Mouse (Mus musculus) embryo, embryonic 11.5 days (tissue): ENCODE measurements around the gene Gabra4.

ENCODE experiments used
- DNase-seq: peaks from one replicate; pipeline ENCODE4 v3.0.0-alpha.2; 2012; ENCODE audit warnings: low read depth, low spot score

Gabra4 gene

DNA sequence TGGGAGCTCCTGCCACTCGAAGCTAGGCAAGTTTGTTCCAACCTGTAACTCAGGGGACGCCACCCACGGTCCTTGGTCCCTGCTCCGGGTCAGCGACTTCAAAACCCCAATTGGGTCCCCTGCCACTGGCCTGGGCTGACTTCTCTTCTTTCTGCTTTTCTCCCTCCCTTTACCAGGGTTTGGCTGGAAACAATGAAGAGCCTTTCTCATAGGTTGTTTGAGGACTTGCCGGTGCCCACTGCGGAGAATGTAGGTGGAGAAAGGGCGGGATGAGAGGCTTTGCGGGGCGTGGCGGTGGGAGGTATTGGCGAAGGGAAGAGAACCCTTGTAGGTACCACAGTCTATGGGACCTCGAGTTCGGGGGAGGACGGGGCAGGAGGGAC, at the start of gene Gabra4:
Gene Gabra4 (minus strand): TSS at position 194 of the 383 bp plus-strand sequence.
- DNase-seq, result no peak

- DNase-seq, result no peak
These were observed 43.1 kb upstream of the Gabra4 start for GRCm38 (mm10) chr5:71701273-71701614.

DNA sequence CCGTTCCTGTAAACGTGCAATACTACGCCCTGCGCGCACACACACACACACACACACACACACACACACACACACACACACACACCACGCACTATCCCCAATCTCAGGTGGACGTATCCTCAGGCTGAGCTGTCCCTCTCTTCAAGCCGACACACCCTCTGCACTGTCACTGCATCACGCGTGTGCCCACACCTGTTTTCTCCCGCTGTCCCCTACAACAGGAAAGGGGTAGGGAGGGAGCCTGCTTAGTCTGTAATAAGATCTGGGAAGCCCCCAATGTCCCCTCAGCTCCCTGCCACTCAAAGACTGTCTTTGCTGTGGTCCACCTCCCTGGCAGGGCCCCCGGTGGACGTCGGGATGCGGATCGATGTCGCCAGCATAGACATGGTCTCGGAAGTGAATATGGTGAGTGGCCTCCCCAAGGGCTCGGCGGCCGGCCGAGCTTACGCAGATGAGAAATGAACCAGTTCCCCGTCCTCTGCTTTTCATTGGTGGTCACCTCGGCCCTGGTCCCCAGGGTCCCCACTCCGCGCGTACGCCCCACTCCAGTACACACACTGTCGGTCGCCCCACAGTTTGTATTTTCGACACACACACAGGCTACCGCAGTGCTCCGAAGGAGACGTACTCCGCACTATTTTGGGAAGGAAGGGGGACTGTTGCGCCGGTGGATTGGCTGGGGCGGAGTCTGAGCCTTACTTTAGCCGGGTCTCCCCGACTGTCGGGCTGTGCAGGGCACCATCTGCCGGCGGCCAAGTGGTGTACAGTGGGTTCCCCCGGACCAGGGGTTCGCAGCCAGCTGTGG, 42.6 kb upstream of the Gabra4 start:
- DNase-seq, result peak; percentile 34

- DNase-seq, result peak; percentile 37
These were observed 41.8 kb upstream of the Gabra4 start for GRCm38 (mm10) chr5:71699696-71700467.

DNA sequence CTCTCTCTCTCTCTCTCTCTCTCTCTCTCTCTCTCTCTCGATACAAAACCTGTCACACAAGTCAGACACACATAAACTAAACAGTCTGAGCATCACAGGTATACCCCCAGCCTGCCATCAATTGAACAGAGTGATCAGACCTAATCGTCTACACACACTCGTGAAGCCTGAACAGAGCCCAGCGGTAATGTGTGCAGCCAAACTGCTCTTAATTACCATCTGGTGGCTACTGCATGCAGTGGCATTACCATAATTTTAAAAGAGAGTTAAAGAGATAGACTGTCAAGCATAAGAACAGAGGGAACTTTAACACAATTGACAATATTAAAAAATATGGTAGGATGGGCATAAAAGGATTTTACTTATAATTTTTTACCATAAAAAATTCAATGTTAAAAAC, 7.5 kb upstream of the Gabra4 start:
- no peak for DNase-seq

- peak; percentile 17 for DNase-seq
These were observed 510 bp downstream of the Gabra4 start, which contains the start of gene Gabrb1 for GRCm38 (mm10) chr5:71657482-71658114. Gene Gabrb1 (plus strand): TSS chr5:71658113.

DNA sequence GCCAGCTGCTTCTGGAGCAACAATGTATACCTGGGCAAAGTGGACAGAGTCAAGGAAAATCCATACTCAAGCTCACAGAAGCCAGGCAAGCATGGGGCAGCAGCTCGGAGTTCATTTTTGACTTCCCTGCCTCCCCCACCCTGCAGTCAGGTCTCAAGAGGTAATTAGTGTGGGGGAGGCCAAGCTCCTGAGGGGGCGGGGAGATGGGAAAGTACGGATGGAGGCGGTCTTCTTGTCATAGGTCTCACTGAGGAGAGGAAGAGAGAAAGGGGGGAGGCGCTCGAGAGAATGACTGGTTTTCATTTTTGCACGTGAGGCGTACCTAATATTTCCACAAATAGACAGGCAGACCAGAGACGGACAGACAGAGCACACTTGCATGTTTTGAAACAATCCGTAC, 1.3 kb downstream of the Gabra4 start:
- no peak for DNase-seq

DNA sequence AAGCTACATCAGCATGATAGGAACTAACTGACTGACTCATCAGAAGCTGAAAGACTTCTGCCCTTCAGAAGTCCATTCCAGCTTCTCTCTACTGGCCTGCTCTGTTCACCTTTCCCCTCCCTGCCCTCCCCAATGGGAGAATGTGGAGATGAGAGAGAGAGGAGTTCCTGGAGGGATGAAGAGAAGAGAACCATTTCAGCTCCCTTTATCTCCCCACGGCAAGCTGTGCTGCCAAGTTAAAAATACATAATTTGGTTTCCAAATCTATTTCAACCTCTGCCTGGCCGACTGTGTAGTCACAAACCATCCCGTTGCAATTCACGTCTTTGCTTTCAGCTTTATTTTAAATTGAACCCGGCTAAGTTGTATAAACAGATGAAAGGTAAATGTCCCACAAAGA, 4.1 kb downstream of the Gabra4 start:
- no peak for DNase-seq

GRCm38 (mm10) chr5:71648108-71648507, 10.0 kb downstream of the Gabra4 start:
- DNase-seq, result no peak

DNA sequence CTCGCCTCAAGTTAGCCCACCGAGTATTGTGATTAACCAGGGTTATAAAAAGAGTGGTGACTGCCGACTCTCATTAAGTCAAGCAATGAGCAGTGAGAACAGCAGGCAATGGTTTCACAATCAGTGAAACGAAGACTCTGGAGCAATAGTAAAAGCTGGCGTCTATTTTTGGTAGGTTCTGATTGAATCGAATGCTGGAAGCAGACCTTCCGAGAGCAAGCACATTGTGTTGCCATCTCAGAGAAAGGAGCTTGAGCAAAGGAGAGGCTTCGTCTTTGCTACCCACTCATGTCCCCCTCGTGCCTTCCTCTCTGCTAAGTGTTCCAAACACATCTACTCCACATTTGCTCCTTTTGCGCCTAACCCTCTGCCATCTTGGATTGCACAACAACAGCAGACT, 18.3 kb downstream of the Gabra4 start:
- no peak for DNase-seq

GRCm38 (mm10) chr5:71627820-71628219, 30.3 kb downstream of the Gabra4 start:
- DNase-seq, result no peak

- DNase-seq, result no peak
These were observed 41.4 kb downstream of the Gabra4 start for GRCm38 (mm10) chr5:71616734-71617133.

DNA sequence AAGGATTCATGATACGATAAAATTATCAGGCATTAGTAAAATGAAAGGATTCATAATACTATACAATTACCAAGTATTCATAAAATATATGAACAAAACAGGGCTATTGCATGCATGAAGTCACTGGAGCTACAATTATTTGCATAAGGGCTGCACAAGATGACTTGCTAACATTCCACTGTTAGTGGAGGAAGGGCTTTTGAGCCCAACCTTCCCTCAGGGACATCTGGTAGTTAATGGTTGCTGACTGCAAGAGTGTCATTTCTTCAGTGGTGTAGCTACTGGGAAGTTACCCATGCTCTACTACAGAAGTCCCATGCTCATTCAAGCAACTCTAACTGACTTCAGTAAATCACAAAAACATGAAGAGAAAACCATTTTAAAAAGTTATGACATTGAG, 43.8 kb downstream of the Gabra4 start:
- no peak for DNase-seq

- DNase-seq, result no peak
These were observed 49.4 kb downstream of the Gabra4 start for GRCm38 (mm10) chr5:71608735-71609134.

DNA sequence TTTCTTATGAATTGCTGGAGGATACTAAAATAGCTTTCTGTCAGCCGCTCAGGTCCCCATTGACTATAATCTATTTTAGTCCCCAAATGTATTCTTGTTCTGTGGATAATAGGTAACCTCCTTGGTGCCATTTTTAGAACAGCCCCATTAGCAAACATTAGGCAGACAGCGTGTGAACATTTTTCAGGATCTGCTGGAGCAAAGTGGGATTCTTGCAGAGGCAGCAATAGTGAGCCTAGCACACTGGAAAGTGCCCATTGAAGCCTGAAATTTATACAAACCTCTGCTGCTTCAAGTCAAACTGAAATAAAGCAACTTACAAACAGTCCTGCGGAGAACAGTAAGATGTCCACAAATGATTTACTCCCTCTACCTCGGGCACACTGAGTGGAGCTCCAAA, 51.2 kb downstream of the Gabra4 start:
- no peak for DNase-seq

- no peak for DNase-seq
These were observed 53.9 kb downstream of the Gabra4 start for GRCm38 (mm10) chr5:71604128-71604690.

GRCm38 (mm10) chr5:71595321-71595720, 62.8 kb downstream of the Gabra4 start:
- no peak for DNase-seq

GRCm38 (mm10) chr5:71593745-71594255, 64.3 kb downstream of the Gabra4 start:
- no peak for DNase-seq

- DNase-seq, result no peak
These were observed 86.4 kb downstream of the Gabra4 start for GRCm38 (mm10) chr5:71571646-71572237.

- DNase-seq, result no peak
These were observed 110.0 kb downstream of the Gabra4 start, which contains the start of gene Cox7b2 for GRCm38 (mm10) chr5:71548079-71548478. Gene Cox7b2 (minus strand): TSS chr5:71548205.

- DNase-seq, result no peak
These were observed 112.6 kb downstream of the Gabra4 start for GRCm38 (mm10) chr5:71545554-71545953.
